Mouse (Mus musculus): ENCODE measurements around the gene Abcc1.
A peak's percentile ranks its signal among the peaks of the same experiment; 100 is the strongest.

The Abcc1 gene

DNA sequence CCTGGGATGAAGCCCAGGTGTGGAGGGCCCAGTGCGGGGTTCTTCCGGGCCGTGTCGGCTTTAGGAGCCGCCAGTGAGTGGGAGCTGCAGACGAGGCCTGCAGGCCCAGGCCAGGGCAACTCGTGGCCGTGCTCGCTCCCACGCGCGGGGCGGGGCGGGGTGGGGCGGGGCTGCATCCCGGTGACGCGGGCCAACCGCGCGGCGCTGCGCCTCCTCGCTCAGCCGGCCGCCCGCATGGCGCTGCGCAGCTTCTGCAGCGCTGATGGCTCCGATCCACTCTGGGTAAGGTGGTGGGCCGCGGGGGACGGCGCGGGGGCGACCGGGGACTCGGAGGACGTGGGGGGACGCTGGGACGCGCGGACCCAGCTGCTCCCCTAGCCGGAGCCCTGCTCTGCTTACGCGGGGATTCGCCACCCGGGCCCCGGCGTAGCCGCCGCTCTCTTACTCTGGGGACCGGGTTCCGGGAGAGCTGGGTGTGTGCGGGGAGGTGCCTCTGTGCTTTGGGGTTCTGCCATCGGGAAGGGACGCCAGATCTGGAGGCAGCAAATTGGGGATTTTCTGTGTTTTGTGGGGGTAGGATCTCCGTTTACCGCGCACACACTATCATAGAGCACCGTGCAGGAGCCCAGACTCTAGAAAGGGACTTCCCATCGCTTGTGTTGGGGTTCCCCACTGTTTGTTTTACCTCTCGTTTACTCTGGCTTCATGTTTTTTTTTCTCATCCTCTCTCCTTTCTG, at the start of gene Abcc1:
Abcc1 (plus strand) TSS at position 197 of the 737 bp plus-strand sequence.
- peak; percentile 75 for DNase-seq (ENCODE audit: low spot score)

DNA sequence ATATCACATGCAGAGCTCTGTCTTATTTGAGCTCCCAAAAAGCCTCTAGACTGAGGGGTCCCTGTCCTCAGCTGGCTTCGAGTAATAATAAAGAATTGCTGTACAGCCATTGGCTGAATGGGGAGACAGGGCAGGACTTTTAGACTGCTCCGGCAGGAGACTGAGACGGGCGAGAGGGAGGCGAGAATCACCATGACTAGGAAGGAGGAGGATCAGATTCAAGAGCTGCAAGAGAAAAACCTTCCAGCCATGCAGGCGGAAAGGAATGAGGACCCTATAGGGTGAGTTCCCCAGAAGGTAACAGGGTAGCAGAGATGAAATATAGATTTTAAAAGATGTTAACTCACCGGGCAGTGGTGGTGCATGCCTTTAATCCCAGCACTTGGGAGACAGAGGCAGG, 48.4 kb upstream of the Abcc1 start:
- DNase-seq (ENCODE audit: low spot score), result no peak

DNA sequence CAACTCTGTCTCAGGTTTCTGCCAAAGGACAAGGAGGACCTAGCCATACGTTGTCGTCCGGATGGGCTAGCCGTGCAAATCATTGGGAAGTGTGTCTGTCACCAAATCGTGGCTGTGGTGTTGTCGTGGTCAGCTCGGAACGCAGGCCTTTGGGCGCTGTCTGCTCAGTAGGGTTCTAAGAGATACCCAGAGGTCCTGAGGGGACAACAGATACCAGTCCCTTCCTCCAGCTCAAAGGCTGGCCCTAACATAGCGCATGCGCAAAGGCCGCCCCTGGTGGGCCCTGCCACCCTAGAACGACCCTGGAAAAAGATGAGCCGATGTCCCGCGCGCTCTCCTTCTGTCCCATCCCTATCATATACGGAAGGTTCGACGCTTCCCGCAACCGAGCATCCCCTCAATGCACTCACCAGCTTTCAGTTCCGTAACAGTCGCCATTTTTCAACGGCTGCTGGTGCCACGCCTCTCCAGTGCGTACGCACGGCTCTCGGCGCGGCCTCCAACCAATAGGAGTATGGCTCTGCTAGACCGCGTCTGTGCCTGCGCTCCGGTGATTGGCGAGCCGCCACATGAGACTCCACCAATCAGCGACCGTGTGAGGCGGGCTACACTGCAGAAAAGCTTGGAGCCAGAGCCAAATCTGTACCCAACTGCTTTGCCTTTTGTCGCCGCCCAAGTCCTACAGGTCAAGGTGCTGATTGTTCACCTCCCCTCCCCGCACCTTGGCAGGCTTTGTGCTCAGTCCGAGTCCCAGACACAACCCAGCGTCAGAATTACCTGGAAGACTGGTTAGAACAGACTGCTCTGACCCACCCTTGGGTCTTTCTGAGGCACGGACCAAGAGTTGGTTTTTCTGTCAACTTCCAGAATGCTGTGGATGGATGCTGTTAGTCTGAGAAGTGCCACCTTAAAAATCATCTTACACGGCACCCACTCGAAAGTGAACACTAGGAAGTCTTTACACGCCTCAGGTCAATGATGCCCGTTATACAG, 44.2 kb upstream of the Abcc1 start, which contains the start of gene Fopnl:
Fopnl (minus strand) TSS at position 522 of the 993 bp plus-strand sequence.
- DNase-seq (ENCODE audit: low spot score), result peak; percentile 99

DNA sequence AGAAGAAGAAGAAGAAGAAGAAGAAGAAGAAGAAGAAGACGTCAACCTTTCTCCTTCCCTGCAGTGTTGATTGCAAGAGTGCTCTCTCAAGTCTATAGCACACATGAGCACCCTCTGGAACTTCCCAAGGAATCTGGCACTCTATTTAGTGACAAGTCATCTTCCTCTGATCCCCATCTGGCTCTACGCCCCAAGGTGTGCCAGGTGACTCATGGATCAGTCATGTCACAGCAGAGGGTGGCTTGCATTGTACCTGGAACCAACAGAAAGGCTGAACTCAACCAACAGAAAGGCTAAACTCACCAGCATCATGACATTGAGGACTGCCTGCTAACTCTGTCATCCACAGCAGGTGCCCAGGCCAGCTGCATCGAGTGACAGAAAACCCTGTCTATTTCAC, 41.7 kb upstream of the Abcc1 start:
- DNase-seq (ENCODE audit: low spot score), result no peak

DNA sequence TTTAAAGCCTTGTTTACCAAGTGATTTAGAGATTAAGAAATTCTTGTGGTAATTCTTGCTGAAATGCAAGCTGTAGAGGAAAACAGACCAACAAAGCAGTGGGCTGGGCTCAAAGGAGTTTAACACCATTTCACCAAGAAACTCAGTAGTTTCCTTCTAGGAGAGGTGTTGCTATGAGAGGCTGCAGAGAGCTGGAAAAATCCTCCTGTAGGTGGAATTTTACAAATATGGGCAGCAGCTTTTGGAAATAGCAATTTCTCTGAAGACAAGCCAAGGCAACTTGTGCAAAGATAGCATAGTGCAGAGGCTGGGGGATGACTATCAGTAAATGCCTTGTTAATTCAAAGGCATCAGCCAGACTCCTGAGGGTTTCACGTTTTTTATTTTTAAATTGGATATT, 40.9 kb upstream of the Abcc1 start:
- no peak for DNase-seq (ENCODE audit: low spot score)

DNA sequence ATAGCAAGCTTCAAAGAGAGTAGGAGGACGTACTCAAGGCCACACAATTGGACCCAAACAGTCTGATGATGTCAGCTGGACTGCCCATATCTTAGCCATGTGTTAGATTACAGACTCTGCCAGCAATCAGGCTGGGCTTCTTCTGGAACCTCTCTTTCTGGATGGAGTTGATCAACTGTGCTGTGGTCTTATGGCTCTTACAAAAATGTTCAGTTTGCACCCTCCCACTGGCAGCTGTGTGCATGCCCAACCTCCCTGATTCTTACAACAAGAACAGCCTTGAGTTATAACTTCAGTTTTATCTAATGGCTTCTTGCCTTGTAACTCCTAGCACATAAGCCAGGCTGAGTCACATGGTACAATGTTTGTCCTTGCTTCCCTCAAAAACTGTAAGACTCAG, 33.2 kb upstream of the Abcc1 start:
- DNase-seq (ENCODE audit: low spot score), result no peak

DNA sequence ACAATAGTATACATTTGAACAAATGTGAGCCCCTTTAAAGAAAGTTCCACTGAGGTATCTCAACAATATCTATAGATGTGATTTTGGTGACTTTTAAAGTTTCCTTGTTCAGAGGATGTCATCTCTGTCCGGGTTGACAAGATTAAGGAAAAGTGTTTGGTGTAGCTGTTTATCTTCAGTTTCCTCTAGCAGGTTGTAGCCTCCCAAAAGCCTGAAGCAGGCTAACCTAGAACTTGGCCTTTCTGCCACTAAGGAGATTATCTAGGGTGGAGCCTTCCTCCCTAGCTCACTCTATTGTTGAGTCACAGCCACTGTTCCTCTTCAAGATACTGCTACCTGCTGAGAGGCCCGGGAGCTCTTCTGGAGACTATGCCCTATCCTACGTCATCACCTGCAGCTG, 16.4 kb upstream of the Abcc1 start:
- no peak for DNase-seq (ENCODE audit: low spot score)

DNA sequence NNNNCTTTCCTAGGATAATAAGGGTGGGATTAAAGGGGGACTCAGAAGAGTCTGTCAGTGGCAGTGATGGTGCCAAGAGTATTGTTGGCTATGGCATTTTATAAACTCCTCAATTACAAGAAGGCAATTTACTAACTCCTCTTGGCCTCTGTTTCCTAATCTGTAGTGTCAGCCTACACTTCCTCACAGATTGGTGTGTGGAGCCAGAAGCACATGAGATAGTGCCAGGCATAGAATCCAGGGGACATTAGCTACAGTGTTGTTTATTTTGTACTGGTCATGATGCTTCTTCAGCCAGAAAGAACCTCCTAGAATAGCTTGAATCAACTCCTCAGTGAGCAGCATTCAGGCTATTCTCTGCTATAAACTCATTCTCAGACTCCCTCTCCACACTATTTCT, 9.8 kb upstream of the Abcc1 start:
- no peak for DNase-seq (ENCODE audit: low spot score)

DNA sequence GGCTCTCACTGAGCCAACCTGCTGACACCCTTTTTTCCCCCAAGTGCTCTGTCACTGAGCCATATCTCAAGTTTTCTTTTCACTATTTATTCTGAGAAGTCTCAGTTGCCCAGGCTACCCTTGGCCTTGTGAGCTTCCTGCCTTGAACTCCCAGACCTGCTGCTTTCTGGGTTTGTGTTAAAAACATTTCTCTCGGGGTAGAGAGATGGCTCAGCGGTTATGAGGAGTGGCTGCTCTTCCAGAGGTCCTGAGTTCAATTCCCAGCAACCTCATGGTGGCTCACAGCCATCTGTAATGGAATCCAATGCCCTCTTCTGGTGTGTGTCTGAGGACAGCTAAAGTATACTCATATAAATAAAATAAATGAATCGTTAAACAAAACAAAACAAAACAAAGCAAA, 9.1 kb upstream of the Abcc1 start:
- no peak for DNase-seq (ENCODE audit: low spot score)

DNA sequence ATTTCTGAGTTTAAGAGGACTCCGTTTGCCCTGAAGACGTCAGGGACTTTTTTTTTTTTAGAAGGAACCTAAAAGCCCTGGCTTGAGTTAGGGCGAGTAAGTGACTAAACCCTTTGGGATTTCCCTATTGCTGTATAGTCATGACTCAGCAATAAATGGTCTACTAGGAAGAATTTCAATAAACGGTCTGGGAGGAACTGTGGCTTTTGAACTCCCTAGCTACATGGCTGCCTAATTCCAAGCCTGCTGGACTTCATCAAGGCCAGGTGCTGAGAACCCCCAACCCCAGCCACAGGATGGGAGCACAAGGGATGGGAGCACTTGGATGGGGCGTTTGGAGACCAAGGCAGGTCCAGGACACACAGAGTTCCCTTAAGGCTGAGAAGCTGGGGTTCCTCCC, 8.7 kb upstream of the Abcc1 start:
- DNase-seq (ENCODE audit: low spot score), result no peak

DNA sequence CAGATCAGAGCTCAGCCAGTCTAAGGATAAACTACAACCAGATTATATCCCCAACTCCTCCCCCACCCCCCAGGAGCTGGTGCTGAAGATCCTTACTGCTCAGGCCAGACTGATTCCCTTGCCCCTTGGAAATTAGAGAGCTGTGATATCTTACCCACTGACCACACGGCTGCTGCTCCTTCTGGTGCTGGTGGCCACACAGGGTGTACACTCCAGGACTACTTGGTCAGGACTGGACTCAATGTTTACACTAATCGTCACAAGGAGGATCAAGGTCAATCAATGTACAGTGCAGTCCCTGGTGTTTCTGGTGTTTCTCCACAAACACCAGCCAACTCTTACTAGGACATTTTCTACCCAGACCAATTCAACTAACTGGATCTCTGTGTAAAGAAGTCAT, 3.5 kb upstream of the Abcc1 start:
- no peak for DNase-seq (ENCODE audit: low spot score)

DNA sequence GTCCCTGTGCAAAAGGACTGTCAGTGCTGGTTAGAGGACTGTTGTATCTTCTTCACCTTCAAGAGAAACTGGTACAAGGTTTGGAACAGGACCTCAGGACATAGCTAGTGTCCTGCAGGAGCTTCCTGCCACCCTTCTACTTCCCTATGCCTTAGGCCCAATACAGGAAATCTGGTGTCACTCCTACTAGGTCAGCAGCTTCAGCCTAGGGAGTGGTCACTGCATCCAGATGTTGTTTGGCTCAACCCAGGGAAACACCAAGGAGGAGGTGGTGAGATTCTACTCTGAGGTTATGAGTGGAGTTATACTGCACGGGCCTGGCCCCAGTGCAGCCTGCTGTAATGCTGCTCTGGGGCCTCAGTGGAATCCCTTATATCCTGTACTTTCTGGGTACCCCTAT, 2.8 kb upstream of the Abcc1 start:
- no peak for DNase-seq (ENCODE audit: low spot score)

DNA sequence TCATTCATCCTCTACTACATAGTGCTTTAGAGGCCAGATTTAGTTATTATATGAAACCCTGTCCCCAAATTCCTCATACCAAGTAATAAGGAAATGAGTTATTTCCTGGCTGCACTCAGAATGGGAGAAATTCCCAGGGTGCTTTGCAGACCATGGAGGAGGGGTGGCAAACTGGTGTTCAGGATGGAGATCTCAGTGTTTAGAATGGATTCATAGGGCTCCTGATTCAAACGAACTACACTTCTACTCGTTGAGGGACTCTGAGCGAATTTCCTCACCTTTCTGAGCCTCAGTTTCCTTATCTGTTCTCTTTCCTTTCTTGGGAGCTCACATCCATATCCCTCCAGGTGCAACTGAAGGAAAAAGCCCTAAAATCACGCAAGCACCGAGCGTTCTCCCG, 427 bp upstream of the Abcc1 start:
- DNase-seq (ENCODE audit: low spot score), result peak; percentile 14

DNA sequence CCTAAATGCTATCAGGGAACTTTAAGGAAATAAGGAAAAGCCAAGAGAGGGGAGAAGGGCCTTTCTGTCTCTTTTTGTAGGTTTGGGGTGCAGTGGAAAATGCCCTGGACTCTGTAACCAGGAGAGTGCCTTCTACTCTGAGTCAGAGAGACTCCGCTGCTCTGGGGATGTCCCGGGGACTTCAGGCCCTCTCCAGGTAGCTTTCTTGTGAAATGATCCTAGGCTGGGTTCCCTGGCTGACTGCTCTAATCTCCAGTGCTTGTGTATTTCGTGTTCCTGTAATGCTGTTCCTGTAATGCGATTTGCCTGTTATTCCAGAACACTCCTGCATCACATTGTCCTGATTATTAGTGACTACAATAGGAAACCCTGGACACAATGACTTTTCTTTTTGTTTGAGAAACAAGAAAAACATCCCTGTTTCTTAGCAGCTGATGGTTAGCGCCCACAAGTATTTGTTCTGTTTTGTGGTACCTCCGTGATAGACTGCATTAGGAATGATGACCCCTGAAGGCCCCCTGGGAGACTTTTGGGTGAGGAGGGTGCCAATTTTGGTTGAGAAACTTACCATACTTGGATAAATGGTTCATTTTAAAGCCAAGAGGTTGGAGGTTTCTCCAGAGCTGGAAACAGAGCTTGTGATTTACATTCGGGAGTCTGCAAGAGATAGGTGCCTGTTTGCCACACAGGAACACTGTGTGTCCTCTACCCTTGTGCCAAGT, 902 bp downstream of the Abcc1 start:
- peak; percentile 16 for DNase-seq (ENCODE audit: low spot score)

DNA sequence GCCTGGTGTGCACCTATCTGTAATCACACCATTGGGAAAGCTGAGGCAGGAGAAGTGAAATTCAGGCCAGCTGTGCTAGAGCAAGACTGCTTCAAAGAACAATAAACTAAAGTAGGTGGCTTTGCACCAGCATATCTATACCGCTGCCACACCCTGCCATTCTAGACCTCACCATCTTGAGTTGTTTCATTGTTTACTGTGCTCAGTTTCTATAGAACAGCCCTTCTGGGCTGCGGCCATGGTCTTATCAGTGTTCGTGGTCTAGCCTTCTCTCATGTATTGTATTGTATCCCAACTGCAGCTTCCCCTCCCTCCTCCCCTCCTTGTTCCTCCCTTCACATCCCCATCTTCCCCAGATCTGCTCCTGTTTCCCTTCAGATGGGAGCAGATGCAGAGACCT, 2.1 kb downstream of the Abcc1 start:
- DNase-seq (ENCODE audit: low spot score), result no peak

DNA sequence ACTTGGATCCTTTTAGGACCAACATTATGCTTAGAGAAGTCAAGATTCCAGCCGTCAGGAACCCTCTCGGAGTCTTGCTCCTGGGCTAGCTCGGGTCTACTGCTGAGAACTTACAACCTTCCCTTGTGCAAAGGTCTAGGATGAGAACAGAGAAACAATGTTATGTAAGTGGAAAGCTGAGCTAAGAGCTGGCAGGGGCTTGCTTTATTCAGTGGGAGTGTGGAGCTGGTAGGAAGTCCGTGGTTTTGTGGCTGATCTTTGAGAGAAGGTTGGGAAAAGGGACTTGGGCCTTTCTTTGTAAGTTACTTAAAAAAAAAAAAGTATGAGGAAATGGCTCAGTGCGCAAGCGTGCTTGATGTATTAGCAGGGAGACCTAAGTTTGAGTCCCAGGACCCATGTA, 2.7 kb downstream of the Abcc1 start:
- no peak for DNase-seq (ENCODE audit: low spot score)

DNA sequence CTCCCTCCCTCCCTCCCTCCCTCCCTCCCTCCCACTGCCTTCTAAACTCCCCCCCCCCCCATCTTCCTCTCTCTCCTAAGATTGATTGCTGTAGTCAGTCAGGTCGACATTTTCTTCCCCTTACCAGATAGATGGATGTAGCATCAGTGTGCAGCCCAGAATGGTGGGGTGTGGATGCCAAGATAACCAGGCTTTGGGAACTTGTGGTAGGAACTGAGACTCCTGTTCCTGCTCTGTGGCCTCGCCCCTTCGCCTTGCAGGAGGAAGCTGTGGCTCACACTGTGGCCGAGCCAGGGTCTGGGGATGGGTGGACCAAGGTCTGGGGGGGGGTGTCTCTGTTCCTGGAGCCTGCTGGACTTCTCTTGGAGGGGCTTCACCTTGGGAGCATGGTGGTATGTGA, 4.1 kb downstream of the Abcc1 start:
- DNase-seq (ENCODE audit: low spot score), result no peak

DNA sequence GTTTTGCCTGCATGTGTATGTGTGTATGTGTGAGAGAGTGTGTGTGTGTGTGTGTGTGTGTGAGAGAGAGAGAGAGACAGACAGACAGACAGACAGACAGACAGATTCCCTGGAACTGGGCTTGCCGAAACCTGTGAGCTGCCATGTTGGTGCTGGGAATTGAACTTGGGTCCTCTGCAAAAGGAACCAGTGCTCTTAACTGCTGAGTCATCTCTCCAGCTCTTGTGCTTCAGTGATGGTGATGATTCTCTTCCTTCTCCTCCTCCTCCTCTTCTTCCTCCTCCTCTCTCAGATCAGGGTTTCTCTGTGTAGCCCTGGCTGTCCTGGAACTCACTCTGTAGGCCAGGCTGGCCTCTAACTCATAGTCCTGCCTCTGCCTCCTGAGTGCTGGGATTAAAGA, 4.7 kb downstream of the Abcc1 start:
- DNase-seq (ENCODE audit: low spot score), result no peak

DNA sequence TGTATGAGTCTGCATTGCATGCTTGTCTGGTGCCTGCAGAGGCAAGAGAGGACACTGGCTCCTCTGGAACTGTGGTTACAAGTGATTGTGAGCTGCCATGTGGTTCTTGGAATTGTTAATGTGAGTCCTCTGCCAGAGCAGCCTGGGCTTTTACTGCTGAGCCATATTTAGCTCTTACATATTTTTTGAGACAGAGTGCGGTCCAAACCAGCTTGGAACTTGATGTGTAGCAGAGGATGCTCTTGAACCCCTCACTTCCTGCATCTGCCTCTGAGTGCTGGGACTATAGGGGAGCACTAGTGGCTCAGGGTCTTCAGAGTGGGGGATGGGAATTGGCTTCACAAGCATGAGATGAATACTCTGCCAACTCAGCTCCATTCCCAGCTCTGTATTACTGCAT, 10.0 kb downstream of the Abcc1 start:
- DNase-seq (ENCODE audit: low spot score), result no peak

DNA sequence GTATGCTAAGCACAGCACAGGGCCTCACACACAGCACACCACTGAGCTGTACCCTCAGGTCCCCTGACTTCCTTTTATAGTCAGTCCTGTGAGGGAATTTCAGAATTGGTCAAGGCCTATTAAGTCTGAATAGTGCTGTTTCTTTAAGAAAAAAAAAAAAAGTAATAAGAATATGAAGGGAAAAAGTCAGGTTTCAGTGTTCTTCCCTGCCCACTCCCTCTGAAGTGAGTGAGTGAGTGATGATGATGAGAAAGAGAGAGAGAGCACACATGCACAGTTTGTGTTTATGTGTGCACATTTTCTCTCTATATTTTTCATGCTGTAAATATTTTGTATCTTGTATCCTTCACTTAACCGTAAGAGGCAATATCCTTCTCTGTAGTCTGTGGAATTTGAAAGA, 11.0 kb downstream of the Abcc1 start:
- no peak for DNase-seq (ENCODE audit: low spot score)

DNA sequence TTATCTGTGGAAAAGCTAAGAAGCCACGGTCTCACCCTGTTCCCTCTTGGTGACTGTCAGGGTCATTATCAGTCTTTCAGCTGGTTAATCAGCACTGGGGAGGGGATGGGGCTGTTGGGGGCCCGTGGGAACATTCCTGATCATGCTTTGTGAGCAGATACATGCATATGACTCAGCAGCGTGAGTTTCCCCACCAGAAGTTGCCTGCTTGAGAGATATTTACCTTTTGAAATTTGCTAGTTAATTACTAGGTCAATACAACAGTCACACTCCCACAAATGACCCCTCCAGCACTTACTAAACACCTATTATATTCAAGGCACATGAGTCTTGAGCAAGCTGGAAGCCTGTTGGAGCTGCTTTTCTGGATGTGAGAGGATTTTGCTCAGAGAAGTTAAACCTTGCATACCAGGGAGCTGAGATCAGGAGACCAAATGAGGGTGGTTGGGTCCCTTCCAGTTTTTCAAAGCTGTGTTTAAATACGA, 11.5 kb downstream of the Abcc1 start:
- DNase-seq (ENCODE audit: low spot score), result no peak

DNA sequence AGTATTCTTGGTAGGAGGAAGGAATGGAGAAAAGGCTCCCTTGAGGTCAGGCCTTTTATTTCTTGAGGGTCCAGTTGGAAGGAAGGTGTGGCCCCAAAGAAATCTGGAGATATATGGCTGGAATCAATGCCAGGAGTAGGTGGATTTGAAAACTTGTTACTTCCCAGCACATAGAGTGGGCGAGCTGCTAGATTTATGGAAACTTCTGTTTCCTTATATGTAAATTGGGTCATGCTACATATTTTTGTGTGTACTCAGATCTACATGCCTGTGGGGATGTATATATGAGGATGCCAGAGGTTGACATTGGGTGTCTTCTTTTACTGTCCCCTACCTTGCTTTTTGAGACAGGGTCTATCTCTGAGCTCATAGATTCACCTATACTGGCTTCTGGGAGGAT, 14.6 kb downstream of the Abcc1 start:
- no peak for DNase-seq (ENCODE audit: low spot score)
